Mouse (Mus musculus) small intestine, adult 2 months (tissue): ENCODE measurements around the gene Eya3.

Experiments
- CTCF ChIP-seq: fragments of 200-500 bp; IDR thresholded peaks from 2 replicates; pipeline ENCODE4 v1.5.1; 2012; ENCODE audit warnings: low read depth, mild to moderate bottlenecking, control low read depth, inconsistent platforms, low read length, moderate library complexity, mixed read lengths; ENCODE audit not compliant: insufficient replicate concordance, insufficient read length; ENCODE audit errors: extremely low read depth
- POLR2A ChIP-seq: fragments of 200-500 bp; IDR thresholded peaks from 2 replicates; pipeline ENCODE4 v1.6.1; 2012; ENCODE audit warnings: low read depth, mild to moderate bottlenecking, control low read depth, inconsistent platforms, low read length, moderate library complexity

DNA sequence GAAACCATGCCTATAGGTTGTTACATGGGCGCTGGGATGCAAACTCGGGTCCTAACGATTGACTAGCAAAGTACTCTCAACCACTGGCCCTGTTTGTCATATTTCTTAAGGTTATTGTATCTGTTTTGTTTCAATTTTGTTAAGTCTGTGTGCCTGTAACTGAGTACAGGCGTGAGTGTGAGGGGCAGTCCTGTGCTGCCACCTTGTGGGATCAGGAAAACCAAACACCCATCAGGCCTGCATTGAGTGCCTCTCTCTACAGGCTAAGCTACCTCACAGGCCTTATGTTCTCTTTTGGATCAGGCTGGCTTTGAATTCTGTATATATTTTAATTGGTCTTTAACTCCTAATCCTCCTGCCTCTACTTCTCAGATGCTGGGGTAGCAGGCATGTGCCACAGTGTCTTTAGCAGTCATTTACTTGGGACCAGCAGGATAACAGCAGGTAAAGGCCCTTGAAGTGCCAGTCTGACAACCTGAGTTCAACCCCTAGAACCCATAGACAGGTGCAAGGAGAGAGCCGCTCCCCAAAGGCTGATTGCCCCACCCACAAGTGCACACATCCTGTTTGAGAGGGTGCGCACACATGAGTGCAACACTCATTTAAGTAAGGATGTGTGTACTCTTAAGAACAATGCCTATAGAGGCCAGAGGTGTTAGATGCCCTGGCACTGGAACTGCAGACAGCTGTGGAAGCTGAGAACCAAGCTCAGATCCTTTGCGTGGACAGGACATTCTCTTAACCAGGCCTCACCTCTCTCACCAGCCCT, 38.2 kb downstream of the Eya3 start:
- TF ChIP-seq POLR2A (no peak), CTCF (peak; percentile 61; the same call in 1 of the 2 replicates)
